In genomic region chr4:126627021-126627681, GRCm38 (mm10) we compare ENCODE assay signal across 8 mouse cellular contexts. TPM values are rescaled to one million over a fixed set of nuclear protein-coding genes. Genes with fewer than 3 reads are reported as not detected.
A peak's percentile ranks its signal among the peaks of the same experiment; 100 is the strongest.
DNase-seq lines count a peak whose midpoint lies in the region; ATAC-seq and TF ChIP-seq lines count a peak whose summit lies in the region.

No protein-coding gene starts in this region.

- no peak overlapping the region for H3K27ac ChIP-seq in embryonic facial prominence, embryonic 13.5 days
- H3K27ac ChIP-seq in hindbrain, embryonic 12.5 days = peak overlapping the region; percentile 35
- H3K27ac ChIP-seq in liver, embryonic 12.5 days = no peak overlapping the region

- peak overlapping the region; percentile 53 for H3K4me2 ChIP-seq in embryonic facial prominence, embryonic 13.5 days
- peak overlapping the region; percentile 38 for H3K4me2 ChIP-seq in hindbrain, embryonic 12.5 days (replicated peaks)
- peak overlapping the region; percentile 49 for H3K4me2 ChIP-seq in liver, embryonic 12.5 days

- no peaks in the 10 kb centered on the region for H3K9me3 ChIP-seq in E14TG2a.4 (ENCODE audit: low read length)
- H3K9me3 ChIP-seq in embryonic facial prominence, embryonic 13.5 days = no peaks in the 10 kb centered on the region
- H3K9me3 ChIP-seq in hindbrain, embryonic 12.5 days (replicated peaks) = no peaks in the 10 kb centered on the region
- H3K9me3 ChIP-seq in liver, embryonic 12.5 days (replicated peaks) = no peaks in the 10 kb centered on the region

- no peak for ATAC-seq in embryonic facial prominence, embryonic 13.5 days (ENCODE audit: insufficient number of reproducible peaks, insufficient read depth, low FRiP score, low TSS enrichment, low read depth)
- peak; percentile 78 for ATAC-seq in hindbrain, embryonic 12.5 days (ENCODE audit: low FRiP score)
- no peak for ATAC-seq in liver, embryonic 12.5 days

- DNase-seq in retina, postnatal 1 day = peak; percentile 50
- no peak for DNase-seq in urinary bladder, adult 2 months (ENCODE audit: low spot score)
- no peak for DNase-seq in right cerebral cortex, postnatal 4 days
- DNase-seq in left cerebral cortex, postnatal 10 days (ENCODE audit: extremely low spot score in 1 of 2, low spot score in 2 of 2) = no peak

- H3K9ac ChIP-seq in embryonic facial prominence, embryonic 13.5 days = peak overlapping the region; percentile 53; the same call in 1 of the 2 replicates
- H3K9ac ChIP-seq in hindbrain, embryonic 12.5 days = no peak overlapping the region
- H3K9ac ChIP-seq in liver, embryonic 12.5 days = peak overlapping the region; percentile 6; the same call in 1 of the 2 replicates

- peak; percentile 32 for TF ChIP-seq CTCF in E14TG2a.4 (conservative IDR thresholded peaks at IDR 0.05; ENCODE audit: low read length)

- 1% methylated on average over 23 of the region's 23 CpGs for WGBS in embryonic facial prominence, embryonic 13.5 days
- WGBS in hindbrain, embryonic 12.5 days = 2% methylated on average over 23 of the region's 23 CpGs
- WGBS in liver, embryonic 12.5 days (ENCODE audit: insufficient replicate concordance) = 6% methylated on average over 23 of the region's 23 CpGs

- H3K4me1 ChIP-seq in E14TG2a.4 (replicated peaks; ENCODE audit: low read depth, low read length) = peaks cover 32% of the 10 kb centered on the region
- H3K4me1 ChIP-seq in embryonic facial prominence, embryonic 13.5 days = peaks cover 11% of the 10 kb centered on the region; the same call in 1 of the 2 replicates
- H3K4me1 ChIP-seq in hindbrain, embryonic 12.5 days = peaks cover 14% of the 10 kb centered on the region
- H3K4me1 ChIP-seq in liver, embryonic 12.5 days = peaks cover 8% of the 10 kb centered on the region; the same call in 1 of the 2 replicates

- peaks cover 28% of the 10 kb centered on the region for H3K27me3 ChIP-seq in E14TG2a.4 (ENCODE audit: insufficient read depth, low read length)
- H3K27me3 ChIP-seq in embryonic facial prominence, embryonic 13.5 days = no peaks in the 10 kb centered on the region; the same call in 1 of the 2 replicates
- peaks cover 48% of the 10 kb centered on the region for H3K27me3 ChIP-seq in hindbrain, embryonic 12.5 days
- H3K27me3 ChIP-seq in liver, embryonic 12.5 days (replicated peaks) = peaks cover 24% of the 10 kb centered on the region

- intact Hi-C loops in left cerebral cortex, postnatal 10 days (cut with DNase I) = no loop called here

- H3K4me3 ChIP-seq in E14TG2a.4 (replicated peaks; ENCODE audit: low read length) = peak overlapping the region; percentile 41
- H3K4me3 ChIP-seq in embryonic facial prominence, embryonic 13.5 days = peak overlapping the region; percentile 21
- H3K4me3 ChIP-seq in hindbrain, embryonic 12.5 days = no peak overlapping the region
- 0 out of 2 replicates have a peak overlapping the region, but pooled peaks have one; percentile 5 for H3K4me3 ChIP-seq in liver, embryonic 12.5 days

- no peaks in the 10 kb centered on the region for H3K36me3 ChIP-seq in E14TG2a.4 (ENCODE audit: insufficient read depth, low read length)
- H3K36me3 ChIP-seq in embryonic facial prominence, embryonic 13.5 days = no peaks in the 10 kb centered on the region
- no peaks in the 10 kb centered on the region for H3K36me3 ChIP-seq in hindbrain, embryonic 12.5 days
- no peaks in the 10 kb centered on the region for H3K36me3 ChIP-seq in liver, embryonic 12.5 days

RNA-seq across cellular contexts. Expression of gene 5730409E04Rik, which starts 17.5 kb away (rescaled TPM):
- polyA plus RNA-seq in embryonic facial prominence, embryonic 13.5 days (2015; fragmentation: Nextera tagmentation; extraction: Ambion mirVana) = 5.0 and 5.6 TPM in 2 replicates
- 2.5 and 3.1 TPM in 2 replicates for polyA plus RNA-seq in hindbrain, embryonic 12.5 days (2016; fragmentation: Nextera tagmentation; extraction: Ambion mirVana)
- polyA plus RNA-seq in liver, embryonic 12.5 days (2016; fragmentation: Nextera tagmentation; extraction: Ambion mirVana) = 0.26 and 0.44 TPM in 2 replicates
- 20.7 and 26.9 TPM in 2 replicates for polyA plus RNA-seq in urinary bladder, adult 2 months (2012; rRNA removed)
- 10 to 100 TPM; 82.3 to 84.7 TPM for total RNA-seq in left cerebral cortex, postnatal 10 days (2021)

RNA-seq across cellular contexts. Expression of gene Psmb2, which starts 50.3 kb away (rescaled TPM):
- 477 and 482 TPM in 2 replicates for polyA plus RNA-seq in embryonic facial prominence, embryonic 13.5 days (2015; fragmentation: Nextera tagmentation; extraction: Ambion mirVana)
- polyA plus RNA-seq in hindbrain, embryonic 12.5 days (2016; fragmentation: Nextera tagmentation; extraction: Ambion mirVana) = 393 and 431 TPM in 2 replicates
- 367 and 374 TPM in 2 replicates for polyA plus RNA-seq in liver, embryonic 12.5 days (2016; fragmentation: Nextera tagmentation; extraction: Ambion mirVana)
- polyA plus RNA-seq in urinary bladder, adult 2 months (2012; rRNA removed) = 174 and 200 TPM in 2 replicates
- 100 to 1,000 TPM; 126 TPM for total RNA-seq in left cerebral cortex, postnatal 10 days (2021)
